Mouse (Mus musculus): ENCODE measurements around the gene Megf11. TPM values are rescaled to one million over a fixed set of nuclear protein-coding genes. Genes with fewer than 3 reads are reported as not detected.
A peak's percentile ranks its signal among the peaks of the same experiment; 100 is the strongest.
"Not testable (repeated sequence)": the region's sequence is repeated elsewhere in the genome, so short reads cannot be mapped to it uniquely, and the experiment has no call there.

Megf11 gene
- polyA plus RNA-seq, 1 experiment from 2014 or later: 0.23 TPM

DNA sequence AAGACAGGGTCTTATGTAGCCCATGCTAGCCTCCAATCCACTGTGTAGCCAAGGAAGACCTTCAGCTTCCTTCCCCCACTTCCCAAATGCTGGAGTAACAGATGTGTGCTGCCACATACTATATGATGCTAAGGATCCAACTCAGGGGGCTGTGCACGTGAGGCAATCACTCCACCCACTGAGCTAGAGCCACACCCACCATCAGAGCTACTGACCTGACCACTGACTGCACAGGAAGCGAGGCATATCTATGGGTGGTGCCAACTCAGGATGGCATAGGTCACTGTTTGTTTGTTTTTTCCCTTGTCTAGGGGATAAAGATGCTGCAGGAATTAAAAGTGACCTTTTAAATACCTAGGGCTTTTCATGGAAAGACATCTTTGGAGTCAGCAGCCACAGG lies 86.7 kb downstream of the Megf11 start:
- WGBS (ENCODE audit: insufficient replicate concordance): 13% methylated on average over 2 of the region's 2 CpGs
- H3K4me1 ChIP-seq (replicated peaks): peaks cover 41% of the 10 kb centered on the region
- H3K27me3 ChIP-seq: peaks cover 9% of the 10 kb centered on the region; the same call in 1 of the 2 replicates
- no peaks in the 10 kb centered on the region for H3K36me3 ChIP-seq
- H3K9ac ChIP-seq: 0 out of 2 replicates have a peak overlapping the region, but pooled peaks have one; percentile 30
- DNase-seq (peak; percentile 33), ATAC-seq (ENCODE audit: low read depth) (peak; percentile 71)
- H3K27ac ChIP-seq: peak overlapping the region; percentile 75
- H3K9me3 ChIP-seq (replicated peaks): no peaks in the 10 kb centered on the region
- peak overlapping the region; percentile 41 for H3K4me2 ChIP-seq
- no peak overlapping the region for H3K4me3 ChIP-seq (replicated peaks)

DNA sequence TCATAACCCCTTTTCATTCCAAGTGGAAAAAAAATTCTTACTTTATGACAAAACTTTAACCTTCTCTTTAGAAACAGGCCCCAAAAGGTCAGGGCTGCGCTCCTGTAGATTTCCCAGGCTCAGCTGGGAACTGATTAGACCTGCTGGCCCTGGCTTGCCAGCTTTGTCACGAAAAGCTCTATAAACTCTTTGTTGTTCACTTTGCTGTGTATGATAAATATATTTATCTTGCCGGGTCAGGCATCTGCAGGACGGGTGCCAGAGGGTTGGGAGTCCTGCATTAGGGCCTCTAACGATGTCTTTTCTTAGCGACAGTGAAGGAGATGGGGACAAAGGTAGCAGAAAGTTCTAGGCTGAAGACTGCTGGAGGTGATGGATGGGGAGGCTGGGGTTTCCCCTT lies 87.3 kb downstream of the Megf11 start:
- Histone ChIP-seq H3K4me3 (replicated peaks) (no peak overlapping the region), H3K9ac (peak overlapping the region; percentile 30), H3K27me3 (peaks cover 9% of the 10 kb centered on the region; the same call in 1 of the 2 replicates), H3K4me2 (peak overlapping the region; percentile 41), H3K27ac (peak overlapping the region; percentile 75), H3K36me3 (no peaks in the 10 kb centered on the region), H3K4me1 (replicated peaks) (peaks cover 44% of the 10 kb centered on the region), H3K9me3 (replicated peaks) (no peaks in the 10 kb centered on the region)
- DNase-seq (peak; percentile 46), ATAC-seq (ENCODE audit: low read depth) (peak; percentile 87)
- 17% methylated on average over 6 of the region's 6 CpGs for WGBS (ENCODE audit: insufficient replicate concordance)

DNA sequence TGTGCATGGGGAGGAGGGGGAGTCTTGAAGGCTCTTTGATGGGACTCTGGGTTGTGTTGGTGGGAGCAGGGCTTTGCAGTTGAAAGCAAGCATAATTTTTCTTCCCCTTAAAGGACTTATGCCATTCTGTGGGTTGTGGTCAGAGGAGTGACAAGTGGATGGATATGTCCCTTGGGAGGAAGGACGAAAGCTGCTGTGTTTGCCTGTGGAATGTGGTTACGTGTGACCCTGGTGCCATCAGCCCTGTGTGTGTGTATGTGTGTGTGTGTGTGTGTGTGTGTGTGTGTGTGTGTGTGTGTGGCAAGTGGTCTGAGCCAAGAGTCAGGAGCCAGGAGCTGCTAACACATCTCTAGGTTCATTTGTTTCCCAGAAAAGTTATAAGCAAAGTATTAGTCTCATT lies 87.7 kb downstream of the Megf11 start:
- Histone ChIP-seq H3K27me3 (peaks cover 9% of the 10 kb centered on the region; the same call in 1 of the 2 replicates), H3K4me2 (peak overlapping the region; percentile 41), H3K36me3 (no peaks in the 10 kb centered on the region), H3K4me3 (replicated peaks) (no peak overlapping the region), H3K27ac (peak overlapping the region; percentile 75), H3K4me1 (replicated peaks) (peaks cover 44% of the 10 kb centered on the region), H3K9me3 (replicated peaks) (no peaks in the 10 kb centered on the region), H3K9ac (peak overlapping the region; percentile 30)
- ATAC-seq (ENCODE audit: low read depth) (no peak), DNase-seq (no peak)
- 17% methylated on average over 2 of the region's 2 CpGs for WGBS (ENCODE audit: insufficient replicate concordance)

DNA sequence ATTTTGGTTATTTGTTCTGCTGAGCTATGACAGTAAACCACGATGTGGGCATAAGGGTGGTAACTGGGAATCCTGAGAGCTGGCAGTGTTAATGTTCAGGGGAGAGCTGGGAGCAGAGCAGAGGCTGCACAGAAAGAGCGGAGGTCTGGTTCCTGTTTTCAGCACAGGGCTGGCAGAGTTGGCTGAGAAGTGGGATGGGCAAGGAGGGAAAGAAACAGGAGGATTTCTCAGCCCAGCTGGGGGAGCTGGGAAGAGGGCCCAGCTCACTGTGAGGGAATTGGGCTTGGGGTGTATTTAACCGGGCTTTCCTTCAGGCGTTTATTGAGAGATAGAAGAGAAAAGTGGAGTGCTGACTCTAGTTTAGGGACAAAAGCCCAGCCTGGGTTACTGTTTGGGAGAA lies 88.3 kb downstream of the Megf11 start:
- H3K4me3 ChIP-seq (replicated peaks): no peak overlapping the region
- peaks cover 44% of the 10 kb centered on the region for H3K4me1 ChIP-seq (replicated peaks)
- H3K36me3 ChIP-seq: no peaks in the 10 kb centered on the region
- H3K27ac ChIP-seq: peak overlapping the region; percentile 75; the same call in 1 of the 2 replicates
- peaks cover 9% of the 10 kb centered on the region; the same call in 1 of the 2 replicates for H3K27me3 ChIP-seq
- ATAC-seq (ENCODE audit: low read depth) (no peak), DNase-seq (no peak)
- WGBS (ENCODE audit: insufficient replicate concordance): 39% methylated on average over 4 of the region's 4 CpGs
- no peaks in the 10 kb centered on the region for H3K9me3 ChIP-seq (replicated peaks)
- peak overlapping the region; percentile 30 for H3K9ac ChIP-seq
- no peak overlapping the region for H3K4me2 ChIP-seq

DNA sequence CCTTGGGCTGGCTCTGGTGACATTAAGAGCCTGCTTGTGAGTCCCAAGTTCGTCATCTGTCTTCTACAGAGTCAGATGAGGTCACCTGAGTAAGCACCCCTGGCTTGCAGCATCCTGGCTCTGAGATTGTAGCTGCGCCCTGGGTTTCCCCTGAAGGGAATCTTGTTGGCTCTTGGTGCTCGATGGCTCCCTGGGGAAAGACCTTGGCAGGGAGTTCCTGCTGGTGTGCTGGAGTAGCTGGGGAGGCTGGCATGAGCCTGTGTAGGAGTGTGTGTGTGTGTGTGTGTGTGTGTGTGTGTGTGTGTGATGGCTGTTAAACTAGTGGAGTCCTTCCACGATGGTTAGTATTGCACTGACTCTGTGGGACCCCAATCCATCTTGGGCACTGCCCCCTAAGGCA lies 88.7 kb downstream of the Megf11 start:
- peak overlapping the region; percentile 30 for H3K9ac ChIP-seq
- H3K27ac ChIP-seq: peak overlapping the region; percentile 75; the same call in 1 of the 2 replicates
- 64% methylated on average over 4 of the region's 4 CpGs for WGBS (ENCODE audit: insufficient replicate concordance)
- DNase-seq (no peak), ATAC-seq (ENCODE audit: low read depth) (no peak)
- H3K4me1 ChIP-seq (replicated peaks): peaks cover 44% of the 10 kb centered on the region
- H3K27me3 ChIP-seq: peaks cover 9% of the 10 kb centered on the region; the same call in 1 of the 2 replicates
- H3K9me3 ChIP-seq (replicated peaks): no peaks in the 10 kb centered on the region
- no peak overlapping the region for H3K4me3 ChIP-seq (replicated peaks)
- H3K36me3 ChIP-seq: no peaks in the 10 kb centered on the region
- H3K4me2 ChIP-seq: no peak overlapping the region

DNA sequence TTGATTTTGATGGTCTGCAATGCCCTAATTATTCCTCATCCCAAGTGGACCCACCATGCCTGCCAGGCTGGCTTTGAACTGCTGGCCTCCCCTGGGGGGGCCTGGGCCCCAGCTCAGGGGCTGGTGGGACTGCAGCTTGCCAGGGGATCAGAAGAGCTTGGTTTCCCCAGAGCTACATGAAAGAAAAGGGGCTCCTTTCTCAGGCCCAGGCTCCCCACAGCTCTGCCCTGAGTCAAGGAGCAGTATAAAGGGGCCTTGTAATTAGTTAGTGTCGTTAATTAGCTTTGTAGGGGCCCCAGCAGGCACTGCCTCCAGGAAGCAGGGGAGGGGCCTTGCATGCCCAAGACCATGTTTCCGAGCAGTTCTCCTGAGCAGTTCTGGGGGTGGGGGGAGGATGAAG lies 90.5 kb downstream of the Megf11 start:
- Histone ChIP-seq H3K27me3 (peaks cover 13% of the 10 kb centered on the region), H3K4me2 (no peak overlapping the region), H3K9ac (no peak overlapping the region), H3K9me3 (replicated peaks) (no peaks in the 10 kb centered on the region), H3K27ac (no peak overlapping the region), H3K4me1 (replicated peaks) (peaks cover 51% of the 10 kb centered on the region), H3K36me3 (no peaks in the 10 kb centered on the region), H3K4me3 (replicated peaks) (no peak overlapping the region)
- WGBS (ENCODE audit: insufficient replicate concordance): 45% methylated on average over 2 of the region's 2 CpGs
- ATAC-seq (ENCODE audit: low read depth): no peak
- no peak for DNase-seq

DNA sequence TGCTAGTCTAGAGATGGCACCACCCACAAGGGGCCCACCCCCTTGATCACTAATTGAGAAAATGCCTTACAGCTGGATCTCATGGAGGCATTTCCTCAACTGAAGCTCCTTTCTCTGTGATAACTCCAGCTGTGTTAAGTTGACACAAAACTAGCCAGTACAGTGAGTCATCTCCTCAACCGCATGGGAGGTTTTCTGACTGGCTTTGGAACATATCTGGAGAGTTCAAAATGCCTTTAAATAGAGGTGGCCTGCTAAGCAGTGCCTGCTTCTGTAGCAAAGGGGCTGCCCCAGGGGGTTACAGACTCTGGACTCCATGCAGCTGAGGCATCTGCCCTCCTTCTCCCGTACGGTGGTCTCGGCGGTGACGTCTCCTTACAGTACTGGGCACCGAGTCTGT lies 92.0 kb downstream of the Megf11 start:
- Histone ChIP-seq H3K27me3 (peaks cover 13% of the 10 kb centered on the region), H3K4me1 (replicated peaks) (peaks cover 44% of the 10 kb centered on the region)
- H3K4me2 ChIP-seq; H3K9me3 ChIP-seq (replicated peaks); DNase-seq; H3K36me3 ChIP-seq; H3K27ac ChIP-seq; H3K4me3 ChIP-seq (replicated peaks); ATAC-seq (ENCODE audit: low read depth); H3K9ac ChIP-seq: not testable (repeated sequence)
- WGBS (ENCODE audit: insufficient replicate concordance): 81% methylated on average over 7 of the region's 7 CpGs

DNA sequence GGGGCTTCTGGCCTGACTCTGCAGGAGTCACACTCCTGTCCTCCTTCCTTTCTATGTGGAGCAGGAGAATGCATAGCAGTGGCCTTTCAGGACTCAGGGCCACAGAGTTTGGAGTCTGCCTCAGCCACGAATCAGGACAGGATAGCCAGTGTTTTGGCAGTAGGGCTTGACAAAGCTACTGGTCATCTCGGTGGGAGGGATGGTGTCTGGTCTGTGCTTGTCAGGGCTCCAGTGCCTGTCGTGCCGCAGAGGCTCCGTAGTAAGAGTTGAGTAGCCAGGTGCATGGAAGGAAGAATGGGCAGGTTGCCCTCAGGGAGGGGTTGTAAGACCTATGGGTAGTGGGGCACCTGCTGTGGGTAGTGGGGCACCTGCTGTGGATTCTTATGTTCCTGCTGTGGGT lies 96.7 kb downstream of the Megf11 start:
- Histone ChIP-seq H3K9me3 (replicated peaks) (no peaks in the 10 kb centered on the region), H3K4me1 (replicated peaks) (peaks cover 13% of the 10 kb centered on the region), H3K4me3 (replicated peaks) (no peak overlapping the region), H3K27me3 (peaks cover 14% of the 10 kb centered on the region), H3K27ac (no peak overlapping the region), H3K4me2 (no peak overlapping the region), H3K36me3 (no peaks in the 10 kb centered on the region), H3K9ac (no peak overlapping the region)
- 65% methylated on average over 5 of the region's 5 CpGs for WGBS (ENCODE audit: insufficient replicate concordance)
- no peak for ATAC-seq (ENCODE audit: low read depth)
- DNase-seq: no peak

DNA sequence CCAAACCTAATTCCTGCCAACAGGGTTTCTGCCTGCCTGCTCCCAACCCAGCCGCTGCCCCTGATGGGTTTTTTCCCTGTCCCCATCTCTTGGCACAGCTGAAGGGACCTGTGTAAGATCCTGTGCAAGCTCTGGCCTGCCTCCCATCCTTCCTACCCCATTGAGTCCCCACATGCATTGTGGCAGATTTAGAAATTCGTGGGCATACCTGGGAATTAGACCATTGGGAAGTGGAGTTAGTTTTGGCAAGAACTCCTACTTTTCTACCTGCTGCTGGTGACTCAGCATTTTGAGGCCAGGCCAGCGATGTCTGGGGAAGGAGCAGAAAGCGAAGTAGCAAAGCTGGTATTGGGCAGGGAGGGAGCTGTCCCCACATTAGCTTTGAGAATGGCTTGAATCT lies 102.0 kb downstream of the Megf11 start:
- 47% methylated on average over 4 of the region's 4 CpGs for WGBS (ENCODE audit: insufficient replicate concordance)
- no peak overlapping the region for H3K4me2 ChIP-seq
- DNase-seq: no peak

DNA sequence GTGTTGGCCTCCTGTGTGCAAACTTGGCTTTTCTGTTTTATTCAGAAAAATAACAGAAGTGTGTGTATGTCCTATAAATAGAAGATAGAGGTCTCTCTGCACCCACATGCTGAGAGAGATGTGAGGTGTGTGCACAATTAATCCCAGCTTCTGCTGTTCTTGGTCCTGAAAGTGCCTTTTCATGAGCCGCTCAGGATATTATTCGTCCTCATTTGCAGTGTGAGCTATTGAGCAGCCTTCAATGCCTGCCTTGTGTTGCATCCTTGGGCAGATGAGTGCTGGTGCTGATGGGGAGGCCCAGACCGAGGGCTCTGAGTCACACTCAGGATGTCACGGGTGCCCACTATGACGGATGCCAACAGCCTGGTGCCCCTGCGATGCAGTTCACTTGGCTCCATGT lies 109.2 kb downstream of the Megf11 start:
- Histone ChIP-seq H3K9ac (no peak overlapping the region), H3K27me3 (peaks cover 3% of the 10 kb centered on the region), H3K36me3 (no peaks in the 10 kb centered on the region), H3K4me1 (replicated peaks) (no peaks in the 10 kb centered on the region), H3K27ac (no peak overlapping the region), H3K9me3 (replicated peaks) (no peaks in the 10 kb centered on the region), H3K4me2 (no peak overlapping the region), H3K4me3 (replicated peaks) (no peak overlapping the region)
- no peak for ATAC-seq (ENCODE audit: low read depth)
- 78% methylated on average over 6 of the region's 6 CpGs for WGBS (ENCODE audit: insufficient replicate concordance)
- DNase-seq: no peak

More for the DNA sequence above, 102.0 kb downstream of the Megf11 start:
- ATAC-seq (ENCODE audit: low read depth): no peak
- no peaks in the 10 kb centered on the region for H3K9me3 ChIP-seq (replicated peaks)
- H3K36me3 ChIP-seq: no peaks in the 10 kb centered on the region
- H3K4me1 ChIP-seq (replicated peaks): no peaks in the 10 kb centered on the region
- H3K9ac ChIP-seq: no peak overlapping the region
- peaks cover 23% of the 10 kb centered on the region for H3K27me3 ChIP-seq
- no peak overlapping the region for H3K27ac ChIP-seq
- H3K4me3 ChIP-seq (replicated peaks): no peak overlapping the region

DNA sequence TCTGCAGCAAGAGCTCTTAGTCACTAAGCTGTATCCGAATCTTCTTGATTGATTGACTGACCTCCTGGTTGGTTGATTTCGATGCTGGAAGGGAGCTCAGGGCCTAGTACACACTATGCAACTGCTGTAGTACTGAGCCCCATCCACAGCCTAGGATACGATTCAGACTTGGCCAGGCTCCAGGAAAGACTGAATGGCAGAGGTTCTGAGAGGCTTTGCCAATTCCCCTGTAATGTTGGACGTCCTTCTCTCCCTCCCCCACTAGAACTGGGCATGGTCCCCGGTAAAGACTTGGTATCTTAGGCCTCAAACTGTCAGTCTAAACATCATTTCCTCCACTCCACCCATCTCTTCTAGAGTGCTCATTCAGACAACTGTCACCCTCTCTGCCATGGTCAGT lies 113.5 kb downstream of the Megf11 start:
- Histone ChIP-seq H3K4me1 (replicated peaks) (no peaks in the 10 kb centered on the region), H3K4me2 (no peak overlapping the region), H3K27ac (no peak overlapping the region), H3K36me3 (no peaks in the 10 kb centered on the region), H3K9ac (no peak overlapping the region), H3K27me3 (peaks cover 10% of the 10 kb centered on the region), H3K9me3 (replicated peaks) (no peaks in the 10 kb centered on the region), H3K4me3 (replicated peaks) (no peak overlapping the region)
- ATAC-seq (ENCODE audit: low read depth): no peak
- no peak for DNase-seq
- WGBS (ENCODE audit: insufficient replicate concordance): 58% methylated on average over 5 of the region's 5 CpGs

DNA sequence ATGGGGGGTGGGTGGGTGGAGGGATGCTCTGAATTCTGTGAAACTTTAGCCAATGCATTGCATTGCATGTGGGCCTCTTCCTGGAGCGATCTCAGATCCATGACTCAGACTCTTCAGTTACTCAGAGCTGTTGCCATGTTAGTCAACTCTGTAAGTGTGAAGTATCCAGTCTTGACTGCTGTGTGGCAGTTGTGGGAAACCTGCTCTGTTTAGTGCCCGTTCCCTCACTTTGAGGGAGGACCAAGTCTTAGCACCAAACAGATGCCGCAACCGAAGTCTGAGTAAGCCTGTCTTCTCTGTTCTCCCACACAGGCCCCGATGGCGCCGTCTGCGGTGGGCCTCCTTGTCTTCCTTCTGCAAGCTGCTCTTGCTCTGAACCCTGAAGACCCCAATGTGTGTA lies 115.8 kb downstream of the Megf11 start:
- ATAC-seq (ENCODE audit: low read depth): no peak

More for the DNA sequence above, 115.8 kb downstream of the Megf11 start:
- peaks cover 7% of the 10 kb centered on the region for H3K27me3 ChIP-seq
- H3K4me2 ChIP-seq: no peak overlapping the region
- 86% methylated on average over 8 of the region's 8 CpGs for whole genome bisulfite sequencing (ENCODE audit: insufficient replicate concordance)
- no peak overlapping the region for H3K9ac ChIP-seq
- H3K9me3 ChIP-seq (replicated peaks): no peaks in the 10 kb centered on the region
- no peaks in the 10 kb centered on the region for H3K36me3 ChIP-seq
- no peaks in the 10 kb centered on the region for H3K4me1 ChIP-seq (replicated peaks)
- no peak overlapping the region for H3K27ac ChIP-seq
- no peak overlapping the region for H3K4me3 ChIP-seq (replicated peaks)
- no peak for DNase-seq
